Mouse (Mus musculus): ENCODE measurements around the gene Hivep3.

Hivep3 gene

GRCm38 (mm10) chr4:120018426-120018825 is 284.8 kb downstream of the Hivep3 start:
- DNase-seq (ENCODE audit: low read depth): no peak

GRCm38 (mm10) chr4:120022392-120022791 is 288.8 kb downstream of the Hivep3 start:
- no peak for DNase-seq (ENCODE audit: low read depth)

- no peak for DNase-seq (ENCODE audit: low read depth)
Measured at GRCm38 (mm10) chr4:120023221-120023840, 289.7 kb downstream of the Hivep3 start.

- DNase-seq (ENCODE audit: low read depth): no peak
Measured at GRCm38 (mm10) chr4:120024071-120024470, 290.5 kb downstream of the Hivep3 start.

- DNase-seq (ENCODE audit: low read depth): no peak
Measured at GRCm38 (mm10) chr4:120027671-120028070, 294.1 kb downstream of the Hivep3 start.

GRCm38 (mm10) chr4:120029937-120030336 is 296.4 kb downstream of the Hivep3 start:
- no peak for DNase-seq (ENCODE audit: low read depth)

GRCm38 (mm10) chr4:120032320-120032983 is 298.9 kb downstream of the Hivep3 start:
- DNase-seq (ENCODE audit: low read depth): no peak

- no peak for DNase-seq (ENCODE audit: low read depth)
Measured at GRCm38 (mm10) chr4:120032984-120033355, 299.4 kb downstream of the Hivep3 start.

- no peak for DNase-seq (ENCODE audit: low read depth)
Measured at GRCm38 (mm10) chr4:120036294-120036693, 302.7 kb downstream of the Hivep3 start.

- no peak for DNase-seq (ENCODE audit: low read depth)
Measured at GRCm38 (mm10) chr4:120037007-120037406, 303.4 kb downstream of the Hivep3 start.

GRCm38 (mm10) chr4:120041520-120041919 is 307.9 kb downstream of the Hivep3 start:
- DNase-seq (ENCODE audit: low read depth): no peak

GRCm38 (mm10) chr4:120042480-120042879 is 308.9 kb downstream of the Hivep3 start:
- no peak for DNase-seq (ENCODE audit: low read depth)

- no peak for DNase-seq (ENCODE audit: low read depth)
Measured at GRCm38 (mm10) chr4:120044612-120045011, 311.0 kb downstream of the Hivep3 start.

GRCm38 (mm10) chr4:120045131-120045537 is 311.6 kb downstream of the Hivep3 start:
- DNase-seq (ENCODE audit: low read depth): no peak

GRCm38 (mm10) chr4:120045871-120046270 is 312.3 kb downstream of the Hivep3 start:
- DNase-seq (ENCODE audit: low read depth): no peak

- no peak for DNase-seq (ENCODE audit: low read depth)
Measured at GRCm38 (mm10) chr4:120047060-120047459, 313.5 kb downstream of the Hivep3 start.

GRCm38 (mm10) chr4:120048274-120048673 is 314.7 kb downstream of the Hivep3 start:
- no peak for DNase-seq (ENCODE audit: low read depth)

- DNase-seq (ENCODE audit: low read depth): no peak
Measured at GRCm38 (mm10) chr4:120049857-120050256, 316.3 kb downstream of the Hivep3 start.

- no peak for DNase-seq (ENCODE audit: low read depth)
Measured at GRCm38 (mm10) chr4:120052481-120052880, 318.9 kb downstream of the Hivep3 start.

- no peak for DNase-seq (ENCODE audit: low read depth)
Measured at GRCm38 (mm10) chr4:120053026-120054005, 319.7 kb downstream of the Hivep3 start.

GRCm38 (mm10) chr4:120054145-120054544 is 320.6 kb downstream of the Hivep3 start:
- no peak for DNase-seq (ENCODE audit: low read depth)

- no peak for DNase-seq (ENCODE audit: low read depth)
Measured at GRCm38 (mm10) chr4:120056451-120056850, 322.9 kb downstream of the Hivep3 start.

GRCm38 (mm10) chr4:120057529-120057928 is 323.9 kb downstream of the Hivep3 start:
- DNase-seq (ENCODE audit: low read depth): no peak
